Mouse (Mus musculus) heart, embryonic 10.5 days (tissue): ENCODE measurements around the gene Eps8l2. TPM values are rescaled to one million over a fixed set of nuclear protein-coding genes. Genes with fewer than 3 reads are reported as not detected.

Experiments used
- DNase-seq: peaks from one replicate; pipeline ENCODE4 v3.0.0-alpha.2; 2017; ENCODE audit warnings: low spot score
- H3K27ac ChIP-seq: fragments of 300-500 bp; sonication (generic); 2 replicates; pipeline ENCODE4 v1.5.1; 2016; ENCODE audit warnings: mild to moderate bottlenecking
- H3K27me3 ChIP-seq: fragments of 300-500 bp; sonication (generic); 2 replicates; pipeline ENCODE4 v1.6.1; 2016; ENCODE audit warnings: mild to moderate bottlenecking; ENCODE audit not compliant: poor library complexity, insufficient read depth, severe bottlenecking
- H3K36me3 ChIP-seq: fragments of 300-500 bp; sonication (generic); 2 replicates; pipeline ENCODE4 v1.6.1; 2016; ENCODE audit warnings: mild to moderate bottlenecking, moderate library complexity
- H3K4me1 ChIP-seq: fragments of 300-500 bp; sonication (generic); 2 replicates; pipeline ENCODE4 v1.6.1; 2016; ENCODE audit warnings: mild to moderate bottlenecking
- H3K4me3 ChIP-seq: fragments of 300-500 bp; sonication (generic); 2 replicates; pipeline ENCODE4 v1.5.1; 2016; ENCODE audit warnings: mild to moderate bottlenecking, moderate library complexity
- H3K9me3 ChIP-seq: fragments of 300-500 bp; sonication (generic); 2 replicates; pipeline ENCODE4 v1.6.1; 2016; ENCODE audit warnings: mild to moderate bottlenecking, moderate library complexity
- WGBS: fragments of 180-500 bp; shearing (Covaris S2); methylation state at CpG from one replicate; pipeline ENCODE4 v1.1.7; 2016; 5-methylcytosine and 5-hydroxymethylcytosine counted together
- polyA plus RNA-seq: library from polyadenylated mRNA; unstranded; fragments of >200 nt; fragmentation: Nextera tagmentation; extraction: Ambion mirVana; gene quantifications from 2 replicates; pipeline ENCODE4 v1.2.1, GENCODE M21; 2016

The Eps8l2 gene
- polyA plus RNA-seq, 1 experiment from 2014 or later, result 8.2 TPM

DNA sequence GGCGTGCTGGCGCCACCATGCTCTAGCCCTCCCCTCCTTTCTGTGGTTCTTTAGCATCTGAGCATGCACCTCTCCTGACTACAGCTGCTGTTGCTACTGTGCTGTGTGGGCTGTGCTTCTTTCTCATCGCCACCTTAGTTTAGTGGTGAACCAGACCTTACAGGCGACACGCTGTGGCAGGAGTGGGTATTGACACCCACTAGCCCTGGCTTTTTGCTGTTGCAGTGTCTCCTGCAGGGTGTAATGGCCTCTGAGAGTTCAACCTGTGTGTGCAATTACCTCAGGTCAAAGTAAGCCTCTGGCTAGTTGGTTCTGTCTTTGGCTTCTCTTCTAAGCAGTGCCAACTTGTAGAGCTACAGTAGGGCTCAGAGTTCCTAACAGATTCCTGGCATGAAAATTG, 22.7 kb upstream of the Eps8l2 start:
- DNase-seq, result no peak
- no peak overlapping the region for H3K27ac ChIP-seq
- H3K27me3 ChIP-seq, result no peaks in the 10 kb centered on the region
- peaks cover 99% of the 10 kb centered on the region for H3K36me3 ChIP-seq
- H3K4me3 ChIP-seq, result no peak overlapping the region
- H3K4me1 ChIP-seq, result no peaks in the 10 kb centered on the region
- H3K9me3 ChIP-seq, result no peaks in the 10 kb centered on the region
- 83% methylated on average over 5 of the region's 5 CpGs for WGBS

- Histone ChIP-seq H3K4me1 (no peaks in the 10 kb centered on the region), H3K9me3 (no peaks in the 10 kb centered on the region), H3K36me3 (peaks cover 99% of the 10 kb centered on the region), H3K4me3 (no peak overlapping the region), H3K27ac (no peak overlapping the region), H3K27me3 (no peaks in the 10 kb centered on the region)
- no peak for DNase-seq
- 77% methylated on average over 1 of the region's 1 CpGs for WGBS
Measured at GRCm38 (mm10) chr7:141317619-141318132, 21.0 kb upstream of the Eps8l2 start.

- no peaks in the 10 kb centered on the region for H3K4me1 ChIP-seq
- no peak for DNase-seq
- H3K27me3 ChIP-seq, result no peaks in the 10 kb centered on the region
- no peaks in the 10 kb centered on the region for H3K9me3 ChIP-seq
- H3K36me3 ChIP-seq, result peaks cover 98% of the 10 kb centered on the region
- WGBS, result 73% methylated on average over 2 of the region's 2 CpGs
- no peak overlapping the region for H3K4me3 ChIP-seq
- H3K27ac ChIP-seq, result no peak overlapping the region
Measured at GRCm38 (mm10) chr7:141319446-141319845, 19.2 kb upstream of the Eps8l2 start.

- DNase-seq, result no peak
- Histone ChIP-seq H3K27ac (no peak overlapping the region), H3K4me3 (no peak overlapping the region), H3K9me3 (no peaks in the 10 kb centered on the region), H3K4me1 (peaks cover 21% of the 10 kb centered on the region), H3K27me3 (no peaks in the 10 kb centered on the region), H3K36me3 (peaks cover 49% of the 10 kb centered on the region)
- WGBS, result 93% methylated on average over 1 of the region's 1 CpGs
Measured at GRCm38 (mm10) chr7:141324686-141325085, 14.0 kb upstream of the Eps8l2 start.

DNA sequence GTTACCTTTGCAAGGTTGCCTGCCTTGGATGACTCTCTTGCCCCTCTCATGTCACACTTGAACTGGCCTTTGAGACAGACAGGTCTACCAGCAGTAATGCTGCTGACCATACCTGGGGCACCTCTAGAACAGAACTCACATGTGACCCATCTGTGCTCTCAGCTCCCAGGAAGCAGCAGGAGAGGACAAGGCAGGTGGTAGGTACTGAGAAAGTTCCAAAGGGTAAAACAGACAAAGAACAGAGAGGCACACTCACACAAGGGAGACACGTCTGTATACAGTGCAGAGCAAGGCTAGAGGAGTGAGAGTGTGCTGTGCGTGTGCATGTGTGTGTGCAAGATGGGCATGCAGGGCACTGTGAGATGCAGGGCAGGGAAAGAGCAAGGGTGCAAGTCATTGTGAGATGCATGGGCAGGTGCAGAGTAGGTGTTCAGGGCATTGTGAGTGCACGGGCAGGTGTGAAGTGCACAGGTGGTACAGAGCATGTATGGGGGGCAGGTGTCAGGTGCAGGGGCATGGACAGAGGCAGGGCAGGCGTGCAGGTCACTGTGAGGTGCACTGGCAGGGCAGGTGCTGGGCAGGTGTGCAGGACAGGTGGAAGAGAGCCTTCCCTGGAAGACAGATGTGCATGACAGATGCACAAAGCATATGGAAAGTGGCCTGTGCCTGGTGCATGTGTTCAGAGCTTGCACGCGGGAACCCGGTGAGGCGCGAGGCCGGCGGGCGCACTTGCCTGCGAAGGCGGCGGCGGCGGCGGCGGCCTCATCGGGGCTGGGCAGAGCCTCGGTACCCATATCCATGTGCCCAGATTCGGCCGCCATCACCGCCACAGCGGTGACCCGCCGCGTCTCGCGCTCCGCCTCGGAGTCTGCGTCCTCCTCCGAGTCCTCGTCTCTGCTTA, 11.9 kb upstream of the Eps8l2 start:
- H3K36me3 ChIP-seq, result peaks cover 28% of the 10 kb centered on the region
- DNase-seq, result peak; percentile 84
- peak overlapping the region; percentile 98 for H3K27ac ChIP-seq
- no peaks in the 10 kb centered on the region for H3K9me3 ChIP-seq
- peak overlapping the region; percentile 82 for H3K4me3 ChIP-seq
- WGBS, result 6% methylated on average over 35 of the region's 35 CpGs
- no peaks in the 10 kb centered on the region for H3K27me3 ChIP-seq
- H3K4me1 ChIP-seq, result peaks cover 21% of the 10 kb centered on the region

DNA sequence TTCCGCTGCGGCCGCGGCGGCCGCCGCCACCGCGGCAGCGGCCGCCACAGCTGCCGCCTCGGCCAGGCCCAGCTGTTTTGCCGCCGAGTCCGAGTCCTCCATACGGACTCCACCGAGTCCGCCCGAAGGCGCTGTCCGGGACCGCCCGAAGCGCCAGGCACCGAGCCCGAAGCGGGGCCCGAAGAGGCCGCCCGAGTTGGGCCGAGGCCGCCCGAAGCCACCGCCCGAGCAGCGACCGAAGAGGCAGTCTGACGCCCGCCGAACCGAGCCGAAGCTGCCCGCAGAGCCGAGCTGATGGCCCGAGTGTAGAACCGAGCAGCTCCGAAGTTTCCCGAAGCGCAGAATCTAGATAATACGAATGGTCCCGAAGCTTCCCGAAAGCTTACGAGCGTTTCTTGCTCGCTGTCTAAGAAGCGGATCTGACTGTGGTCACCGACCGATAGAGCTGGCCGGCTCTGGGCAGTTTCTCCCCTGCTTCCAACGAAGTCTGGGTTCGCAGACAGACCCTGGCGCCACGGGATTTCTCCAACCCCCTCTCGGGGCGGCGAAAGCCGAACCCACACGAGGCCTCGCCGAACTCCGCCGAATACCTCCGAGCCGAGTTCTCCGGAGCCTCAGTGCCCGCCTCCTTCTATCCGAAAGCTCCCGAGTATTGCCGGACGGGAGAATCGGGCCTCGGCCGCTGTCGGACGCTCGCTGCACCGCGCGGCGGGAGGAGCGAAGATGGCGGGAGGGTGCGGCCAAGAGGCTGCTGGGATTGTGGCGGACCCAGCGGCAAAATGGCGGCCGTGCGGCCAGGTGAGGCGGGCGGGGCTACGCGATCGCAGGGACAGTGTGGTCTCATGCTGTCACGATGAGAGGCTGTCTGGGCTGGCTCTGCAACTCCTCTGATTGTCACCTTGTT, 11.0 kb upstream of the Eps8l2 start, which contains the start of the genes Deaf1 and Tmem80:
Deaf1 (minus strand) TSS at position 222 of the 904 bp plus-strand sequence.
Tmem80 (plus strand) TSS at position 271 of the 904 bp plus-strand sequence.
- peak within 1 kb of the TSS; percentile 98 for H3K27ac ChIP-seq
- H3K4me1 ChIP-seq, result peaks cover 21% of the 10 kb centered on the region
- H3K27me3 ChIP-seq, result no peaks in the 10 kb centered on the region
- H3K9me3 ChIP-seq, result no peaks in the 10 kb centered on the region
- WGBS, result under 1% methylated on average over 105 of the region's 105 CpGs
- peaks cover 21% of the 10 kb centered on the region for H3K36me3 ChIP-seq
- peak; percentile 99 for DNase-seq
- peak within 1 kb of the TSS; percentile 82 for H3K4me3 ChIP-seq

- WGBS, result 21% methylated on average over 24 of the region's 24 CpGs
- no peaks in the 10 kb centered on the region for H3K9me3 ChIP-seq
Measured at GRCm38 (mm10) chr7:141328373-141328990, 10.2 kb upstream of the Eps8l2 start.

DNA sequence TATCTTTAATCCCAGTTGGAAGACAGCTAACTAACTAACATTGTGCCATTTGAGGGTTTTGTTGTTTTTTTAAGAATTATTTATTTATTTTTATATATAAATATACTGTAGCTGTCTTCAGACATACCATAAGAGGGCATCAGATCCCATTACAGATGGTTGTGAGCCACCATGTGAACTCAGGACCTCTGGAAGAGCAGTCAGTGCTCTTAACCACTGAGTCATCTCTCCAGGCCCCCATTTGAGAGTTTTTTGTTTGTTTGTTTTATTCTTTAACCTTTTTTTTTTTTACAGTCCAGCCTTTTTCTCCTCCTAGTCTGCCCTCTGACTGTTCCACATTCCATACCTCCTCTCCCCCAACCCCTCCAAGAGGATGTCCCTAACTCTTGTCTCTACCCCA, 8.0 kb upstream of the Eps8l2 start:
- Histone ChIP-seq H3K27me3 (no peaks in the 10 kb centered on the region), H3K4me3 (no peak overlapping the region), H3K9me3 (no peaks in the 10 kb centered on the region), H3K4me1 (peaks cover 21% of the 10 kb centered on the region), H3K27ac (no peak overlapping the region), H3K36me3 (peaks cover 25% of the 10 kb centered on the region)
- no peak for DNase-seq

More at GRCm38 (mm10) chr7:141328373-141328990, 10.2 kb upstream of the Eps8l2 start:
- Histone ChIP-seq H3K36me3 (peaks cover 21% of the 10 kb centered on the region), H3K4me3 (peak overlapping the region; percentile 82), H3K27ac (peak overlapping the region; percentile 98), H3K27me3 (no peaks in the 10 kb centered on the region), H3K4me1 (peaks cover 21% of the 10 kb centered on the region)
- DNase-seq, result no peak

GRCm38 (mm10) chr7:141331990-141332389, 6.7 kb upstream of the Eps8l2 start:
- H3K4me3 ChIP-seq, result no peak overlapping the region
- H3K4me1 ChIP-seq, result peaks cover 9% of the 10 kb centered on the region
- H3K36me3 ChIP-seq, result peaks cover 27% of the 10 kb centered on the region
- WGBS, result 81% methylated on average over 6 of the region's 6 CpGs
- no peaks in the 10 kb centered on the region for H3K9me3 ChIP-seq
- H3K27ac ChIP-seq, result no peak overlapping the region
- no peaks in the 10 kb centered on the region for H3K27me3 ChIP-seq
- no peak for DNase-seq

DNA sequence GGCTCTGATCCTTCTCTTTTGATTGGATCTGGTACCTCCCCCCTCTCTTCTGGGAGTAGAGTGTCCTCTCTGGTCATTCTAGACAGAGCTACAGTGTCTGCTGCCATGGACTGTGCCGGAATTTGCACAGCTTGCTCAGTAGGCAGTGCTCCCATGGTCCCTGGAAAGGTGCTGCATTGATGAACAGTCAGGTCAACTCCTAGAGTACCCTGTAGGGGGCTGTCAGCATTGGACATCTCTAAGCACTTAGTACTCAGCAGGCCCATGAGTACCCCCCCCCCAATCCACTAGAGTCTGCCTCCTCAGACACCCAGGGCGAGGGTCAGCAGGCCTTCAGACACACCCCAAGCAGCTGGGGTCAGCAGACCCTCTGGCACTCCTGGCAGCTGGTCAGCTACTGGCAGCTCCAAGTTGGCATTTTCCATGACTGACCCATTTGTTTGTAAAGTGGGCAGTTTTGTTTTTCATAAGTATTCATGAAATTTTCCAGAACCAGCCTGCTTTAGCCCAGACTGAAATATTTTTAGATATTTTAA, 3.6 kb upstream of the Eps8l2 start:
- H3K36me3 ChIP-seq, result peaks cover 27% of the 10 kb centered on the region
- no peak overlapping the region for H3K4me3 ChIP-seq
- H3K27ac ChIP-seq, result no peak overlapping the region
- peak; percentile 58 for DNase-seq
- no peaks in the 10 kb centered on the region for H3K9me3 ChIP-seq
- H3K27me3 ChIP-seq, result peaks cover 25% of the 10 kb centered on the region
- H3K4me1 ChIP-seq, result peaks cover 28% of the 10 kb centered on the region
- 75% methylated on average over 2 of the region's 2 CpGs for WGBS

GRCm38 (mm10) chr7:141335682-141336081, 3.0 kb upstream of the Eps8l2 start:
- Histone ChIP-seq H3K4me1 (peaks cover 31% of the 10 kb centered on the region), H3K4me3 (no peak overlapping the region), H3K27me3 (peaks cover 26% of the 10 kb centered on the region), H3K9me3 (no peaks in the 10 kb centered on the region), H3K36me3 (peaks cover 27% of the 10 kb centered on the region), H3K27ac (no peak overlapping the region)
- DNase-seq, result peak; percentile 63
- 88% methylated on average over 4 of the region's 4 CpGs for WGBS

DNA sequence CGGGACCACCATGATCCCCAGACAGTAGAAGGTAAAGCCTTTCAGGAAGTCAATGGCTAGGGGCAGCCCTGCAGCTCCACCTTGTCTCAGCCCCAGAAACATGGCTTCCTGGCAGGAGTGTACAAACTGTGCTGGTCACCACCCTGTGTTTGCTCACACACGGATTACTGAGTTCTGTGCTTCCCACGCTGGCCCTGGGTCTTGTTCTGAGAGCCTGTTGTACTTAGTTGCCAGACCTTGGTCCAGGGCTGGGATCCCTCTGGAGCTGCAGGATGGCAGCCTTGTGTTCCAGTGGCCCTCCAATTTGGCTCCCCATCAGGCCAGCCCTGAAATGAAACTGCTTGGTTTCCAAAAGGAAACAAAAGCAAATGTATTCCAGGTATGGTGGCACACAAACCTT, 2.4 kb upstream of the Eps8l2 start:
- no peak overlapping the region for H3K27ac ChIP-seq
- WGBS, result 75% methylated on average over 3 of the region's 3 CpGs

More for the DNA sequence above, 2.4 kb upstream of the Eps8l2 start:
- H3K9me3 ChIP-seq, result no peaks in the 10 kb centered on the region
- H3K4me3 ChIP-seq, result no peak overlapping the region
- DNase-seq, result peak; percentile 67
- H3K36me3 ChIP-seq, result peaks cover 27% of the 10 kb centered on the region
- peaks cover 31% of the 10 kb centered on the region for H3K4me1 ChIP-seq
- peaks cover 31% of the 10 kb centered on the region for H3K27me3 ChIP-seq
